Mouse (Mus musculus) Muller cell, postnatal 12 days (primary cell): ENCODE measurements at regions not wholly inside any gene's neighbourhood (a gene's known extent, or its start where the extent isn't known, plus 50 kb on each side); places are given as distances from the start of the nearest gene placed in this dataset.
"Not testable (repeated sequence)": the region's sequence is repeated elsewhere in the genome, so short reads cannot be mapped to it uniquely, and the experiment has no call there.

ENCODE experiments used
- DNase-seq: peaks from one replicate; pipeline ENCODE4 v3.0.0-alpha.2; 2015; ENCODE audit errors: inconsistent ontology term

DNA sequence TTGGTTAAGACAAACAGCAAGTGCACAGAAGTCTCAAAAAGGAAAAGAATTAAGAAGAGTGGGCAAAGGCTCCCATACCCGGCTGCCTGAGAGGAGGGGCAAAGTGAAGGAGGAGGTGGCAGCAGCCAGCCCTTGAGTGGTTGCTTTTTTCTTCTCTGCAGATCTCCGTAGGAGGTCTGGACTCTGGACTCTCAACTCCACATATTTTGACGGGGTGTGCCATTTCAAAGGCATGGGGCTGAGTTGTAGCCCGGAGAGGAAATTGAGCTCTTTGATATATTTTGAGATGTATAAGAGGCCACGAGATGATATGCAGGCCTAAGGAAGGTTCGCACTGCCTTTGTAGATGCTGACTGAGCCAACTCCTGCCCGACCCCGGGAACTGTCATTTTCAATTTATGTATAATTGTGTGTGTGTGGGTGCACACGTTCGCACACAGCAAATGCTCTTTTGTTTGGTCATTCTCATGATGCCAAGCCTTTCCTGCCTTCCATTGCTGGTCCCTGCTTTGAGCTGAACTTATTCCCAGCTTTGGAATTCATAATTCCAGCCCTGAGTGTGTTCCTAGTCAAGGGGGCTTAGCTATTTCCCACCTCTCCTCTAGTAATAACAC, 56.4 kb downstream of the Cxcr4 start:
- DNase-seq = peak; percentile 18

DNA sequence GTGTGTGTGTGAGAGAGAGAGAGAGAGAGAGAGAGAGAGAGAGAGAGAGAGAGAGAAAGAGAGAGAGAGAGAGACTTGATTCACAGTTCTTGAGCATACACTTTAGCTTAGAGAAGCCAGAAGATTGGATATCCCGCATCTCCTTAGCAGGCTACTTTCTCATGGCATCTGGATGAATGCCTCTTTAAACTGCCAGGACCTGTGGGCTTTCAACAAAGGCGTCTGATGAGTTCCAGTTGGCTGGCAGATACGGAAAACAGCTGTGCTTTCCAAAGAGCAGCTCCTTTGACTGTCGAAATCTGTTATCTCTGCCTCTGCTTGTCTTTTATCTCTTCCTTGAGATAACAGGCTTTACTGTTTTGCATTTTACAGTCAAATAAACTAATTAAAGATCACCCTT, 59.5 kb downstream of the Cxcr4 start:
- no peak for DNase-seq

DNA sequence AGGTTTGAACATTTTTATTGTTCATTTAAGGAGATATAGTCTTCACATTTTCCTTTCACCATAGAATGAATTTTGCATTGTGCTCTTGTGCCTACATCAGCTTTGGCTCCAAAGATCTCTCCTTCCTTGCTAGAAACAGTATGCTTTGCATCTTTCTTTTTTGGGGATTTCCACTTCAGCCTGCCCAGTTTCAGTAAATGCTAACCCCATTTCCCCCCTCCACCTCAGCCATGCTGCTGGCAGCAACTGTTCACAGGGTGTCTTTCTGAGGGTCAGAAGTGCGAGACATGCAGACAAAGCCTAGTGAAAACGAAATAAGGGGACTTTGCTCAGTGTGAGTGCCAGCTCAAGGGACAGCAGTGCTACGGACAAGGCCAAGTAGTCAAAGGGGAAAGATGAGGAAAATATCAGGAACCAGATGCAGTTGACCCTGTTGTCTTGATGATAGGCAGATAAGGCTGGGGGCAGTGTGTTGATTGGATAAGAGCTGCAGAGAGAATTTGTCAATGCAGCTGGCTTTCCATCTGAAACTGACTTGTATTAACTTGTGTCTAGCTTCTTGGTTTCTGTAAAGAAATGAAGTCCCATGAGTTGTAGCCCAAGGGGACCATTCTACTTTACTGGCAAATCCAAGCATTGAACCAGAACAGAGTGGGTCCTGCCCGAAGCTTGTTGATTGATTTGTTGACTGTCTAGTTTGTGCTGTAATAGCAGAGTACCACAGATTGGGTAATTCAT, 62.1 kb downstream of the Cxcr4 start:
- DNase-seq = no peak

DNA sequence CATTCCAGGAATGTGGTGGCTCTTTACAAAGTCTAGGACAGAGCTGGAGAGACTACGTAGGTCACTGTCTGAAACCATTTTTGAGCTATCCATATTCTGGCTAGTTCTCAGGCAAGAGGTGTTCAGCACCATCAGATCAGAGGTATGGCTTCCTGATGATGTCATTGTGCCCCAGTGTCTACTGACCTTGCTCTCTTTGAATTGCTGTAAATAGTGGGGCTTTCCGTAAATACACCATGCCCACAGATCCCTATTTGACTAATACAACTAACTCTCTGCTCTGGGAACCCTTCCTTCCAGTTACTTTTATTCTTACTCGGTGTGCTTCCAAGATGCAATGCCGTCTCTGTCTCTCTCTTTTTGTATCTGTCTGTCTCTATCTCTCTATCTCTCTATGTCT, 72.9 kb downstream of the Cxcr4 start:
- DNase-seq = no peak

DNA sequence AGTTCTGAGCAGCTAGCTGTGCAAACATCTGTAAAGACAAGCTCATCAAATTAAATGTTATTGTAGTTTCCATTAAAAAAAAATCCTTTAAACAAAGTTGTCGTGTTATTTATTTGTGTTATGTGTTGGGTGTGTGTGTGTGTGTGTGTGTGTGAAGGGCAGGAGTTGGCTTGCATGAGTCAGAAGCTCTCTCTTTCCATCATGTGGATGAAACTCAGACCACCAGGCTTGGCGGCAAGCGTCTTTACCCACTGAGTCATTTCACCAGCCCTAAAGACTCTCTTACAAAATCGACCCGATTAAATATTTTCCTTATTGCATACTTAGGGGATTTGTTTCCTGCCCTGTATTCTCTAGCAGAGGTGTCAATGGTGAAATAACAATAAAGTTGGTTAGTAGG, 73.6 kb downstream of the Cxcr4 start:
- DNase-seq = no peak

DNA sequence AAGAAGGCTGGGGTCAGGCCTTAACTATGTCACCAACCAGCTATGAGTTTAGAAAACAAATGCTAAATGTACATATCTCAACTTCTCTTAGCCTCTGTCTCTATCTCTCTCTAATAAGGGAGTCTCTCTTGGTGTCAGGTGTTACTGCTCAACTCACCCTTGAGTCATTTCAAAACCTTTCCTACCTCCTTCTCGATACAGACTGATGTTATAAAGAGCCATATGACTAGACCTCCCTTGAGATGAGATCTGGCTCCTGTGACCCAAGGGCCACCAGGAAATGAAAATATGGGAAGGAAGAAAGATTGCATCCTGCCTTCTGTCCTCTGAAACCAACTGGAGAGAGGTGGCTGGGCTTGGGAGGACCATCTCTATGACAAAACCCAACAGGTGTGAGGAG, 74.7 kb downstream of the Cxcr4 start:
- no peak for DNase-seq

DNA sequence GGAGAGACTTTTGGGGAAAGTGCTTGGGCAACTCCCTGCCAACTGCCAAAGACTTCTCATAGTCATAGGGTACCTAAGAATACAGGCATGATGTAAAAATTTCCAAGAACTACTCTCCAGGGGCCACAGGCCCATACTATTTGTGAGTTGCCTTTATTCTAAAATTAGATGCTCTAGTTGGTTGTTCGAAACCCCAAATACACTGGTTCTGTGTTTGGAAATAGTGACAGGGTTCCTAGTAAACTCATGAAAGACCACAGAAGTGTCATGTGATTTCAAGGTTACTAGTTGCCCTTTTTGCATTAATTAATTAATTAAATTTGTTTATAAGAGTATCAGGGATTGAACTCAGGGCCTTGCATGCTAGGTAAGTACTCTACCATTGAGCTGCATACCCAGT, 77.8 kb downstream of the Cxcr4 start:
- DNase-seq = no peak

DNA sequence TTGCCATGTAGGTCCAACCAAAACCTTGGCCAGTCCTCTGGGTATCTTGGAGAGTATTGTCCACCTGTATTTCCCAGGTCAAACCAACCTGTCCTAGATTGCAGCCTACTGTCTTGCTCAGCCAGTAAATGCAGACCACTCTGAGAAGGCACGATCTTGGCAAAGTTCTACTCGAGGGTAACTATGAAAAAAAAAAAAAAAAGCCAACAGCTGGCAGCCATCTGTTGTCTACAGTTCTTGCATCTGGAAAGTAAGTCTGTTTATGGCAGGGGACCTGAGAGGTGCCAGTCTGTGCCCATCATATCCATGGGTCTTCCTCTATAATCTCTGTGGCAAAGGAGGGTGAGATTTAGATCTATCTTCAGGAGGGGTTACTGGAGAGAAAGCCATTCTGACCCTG, 78.2 kb downstream of the Cxcr4 start:
- DNase-seq = no peak

DNA sequence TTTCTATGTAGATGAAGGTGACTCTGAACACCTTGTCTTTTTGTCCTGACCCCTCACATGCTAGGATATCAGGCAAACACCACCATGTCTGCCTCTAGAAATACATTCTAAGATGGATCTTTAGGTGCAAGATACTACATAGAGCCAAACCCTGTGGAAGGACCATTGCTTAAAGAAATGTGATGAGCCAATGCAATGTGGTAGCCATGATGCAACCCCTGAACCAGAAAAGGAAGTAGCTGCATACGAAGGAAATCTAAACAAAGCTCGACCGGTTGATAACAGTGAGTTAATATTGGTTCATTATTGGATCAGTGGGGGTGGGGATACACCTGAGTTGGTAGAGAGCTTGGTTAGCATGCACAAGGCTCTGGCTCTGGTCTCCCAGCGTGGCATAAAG, 78.9 kb downstream of the Cxcr4 start:
- DNase-seq = no peak

DNA sequence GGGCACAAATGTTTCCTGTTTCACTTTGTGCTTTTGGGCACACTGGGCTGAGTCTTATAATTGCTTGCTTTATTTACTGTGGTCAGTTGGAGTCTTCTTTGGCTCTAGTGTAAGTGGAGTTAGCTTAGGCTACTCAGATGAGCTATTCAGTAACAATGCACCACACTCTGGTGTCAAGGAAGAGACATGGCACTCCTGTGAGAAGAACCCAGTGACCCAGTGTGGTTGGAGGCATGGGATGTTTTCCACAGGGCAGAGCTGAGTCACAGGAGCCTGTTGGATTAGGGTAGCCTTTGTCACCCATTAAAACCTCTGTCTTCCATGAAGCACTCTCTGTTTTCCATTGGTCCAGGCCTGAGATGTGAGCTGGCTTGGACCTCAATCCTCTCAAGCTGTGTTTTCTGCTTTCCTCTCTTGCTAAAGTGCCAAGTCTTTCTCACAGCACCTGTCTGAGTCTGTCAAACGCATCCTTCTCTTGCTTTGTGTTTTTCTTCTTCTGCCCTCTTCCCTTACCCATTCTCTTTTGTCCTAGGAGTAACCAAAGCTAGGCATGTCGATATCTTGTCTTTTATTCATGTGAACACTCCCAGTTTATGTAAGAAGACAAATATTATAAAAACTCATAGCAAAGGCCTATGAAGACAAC, 83.2 kb downstream of the Cxcr4 start:
- peak; percentile 75 for DNase-seq

DNA sequence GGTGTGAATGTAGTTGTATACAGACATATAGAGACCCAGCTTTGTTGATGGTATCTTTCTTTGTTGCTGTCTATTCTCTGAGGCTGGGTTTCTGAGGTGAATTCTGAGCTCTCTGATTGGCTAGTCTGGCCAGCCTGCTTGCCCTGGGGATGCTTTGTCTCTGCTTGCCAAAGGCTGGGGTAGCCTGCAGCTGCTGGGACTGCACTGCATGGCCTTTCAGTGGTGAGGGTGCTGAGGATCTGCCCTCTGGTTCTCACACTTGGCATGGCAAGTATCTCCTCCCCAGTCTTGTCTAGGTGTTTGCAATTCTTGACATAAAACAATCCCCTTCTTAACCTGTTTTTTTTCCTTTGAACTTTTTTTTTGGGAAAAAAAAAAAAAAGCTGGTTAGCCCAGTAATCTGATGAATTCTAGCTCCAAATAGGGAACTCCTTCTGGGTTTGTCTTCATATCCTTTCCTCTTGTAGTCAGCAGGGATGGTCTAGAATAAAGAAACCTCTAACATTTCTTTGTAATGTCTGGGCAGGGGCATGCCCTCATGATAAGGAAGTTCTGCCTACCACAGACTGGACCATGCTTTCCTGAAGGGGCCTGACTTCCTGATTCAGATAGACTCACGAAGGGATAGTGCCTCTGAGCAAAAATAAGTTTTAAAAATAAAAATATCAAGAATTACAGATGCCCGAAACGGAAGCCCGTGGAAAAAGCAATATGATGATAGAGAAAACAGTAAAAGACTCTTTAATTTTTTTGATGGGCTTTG, 85.4 kb downstream of the Cxcr4 start:
- no peak for DNase-seq

DNA sequence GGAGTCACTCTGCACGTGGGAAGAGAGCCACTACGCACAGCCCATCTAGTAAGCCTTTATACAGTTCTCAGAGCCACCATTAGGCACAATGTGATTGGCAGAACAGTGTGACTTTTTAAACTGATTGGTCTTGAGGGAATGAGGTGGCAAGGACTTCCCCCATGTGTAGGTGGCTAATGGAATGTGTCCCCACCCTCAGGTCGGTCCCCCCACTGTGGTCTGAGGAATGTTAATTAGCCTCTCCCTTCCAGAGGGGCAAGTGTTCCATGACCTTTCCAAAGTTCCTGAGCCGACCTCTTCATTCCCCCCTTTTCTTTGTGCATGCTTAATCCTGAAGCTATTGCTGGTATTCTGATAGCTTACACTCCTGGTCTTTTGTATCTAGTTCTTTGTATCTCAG, 87.2 kb upstream of the Dars start:
- DNase-seq = no peak

DNA sequence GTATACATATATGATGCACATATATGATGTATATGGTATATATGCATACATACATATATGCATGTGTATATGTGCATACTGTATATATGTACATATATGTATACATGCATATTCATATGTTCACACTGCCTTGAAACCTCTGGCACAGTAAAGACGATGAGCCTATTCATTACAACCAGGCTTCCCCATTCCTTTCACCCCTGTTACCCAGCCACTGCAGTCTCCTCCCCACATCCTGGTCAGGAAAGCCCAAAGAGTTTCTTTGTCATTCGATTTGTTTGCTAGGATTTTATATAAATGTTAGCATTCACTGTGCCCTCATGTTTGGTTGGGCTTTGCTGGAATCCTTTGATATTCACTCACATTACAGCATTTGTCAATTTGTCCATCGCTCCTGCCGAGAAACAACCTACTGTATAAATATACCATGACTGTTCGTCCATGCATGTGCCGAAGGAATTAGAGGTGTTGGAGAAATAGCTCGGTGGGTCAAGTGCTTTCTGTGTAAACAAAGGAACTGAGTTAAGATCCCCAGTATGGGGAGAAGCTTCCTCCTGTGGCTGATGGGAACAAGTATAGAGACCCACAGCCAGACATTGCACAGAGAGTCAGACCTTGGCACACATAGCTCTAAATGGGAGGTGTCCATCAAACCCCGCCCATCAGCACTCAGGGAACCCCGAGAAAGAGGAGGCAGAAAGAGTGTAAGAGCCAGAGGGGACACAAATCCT, 81.0 kb upstream of the Dars start:
- no peak for DNase-seq

DNA sequence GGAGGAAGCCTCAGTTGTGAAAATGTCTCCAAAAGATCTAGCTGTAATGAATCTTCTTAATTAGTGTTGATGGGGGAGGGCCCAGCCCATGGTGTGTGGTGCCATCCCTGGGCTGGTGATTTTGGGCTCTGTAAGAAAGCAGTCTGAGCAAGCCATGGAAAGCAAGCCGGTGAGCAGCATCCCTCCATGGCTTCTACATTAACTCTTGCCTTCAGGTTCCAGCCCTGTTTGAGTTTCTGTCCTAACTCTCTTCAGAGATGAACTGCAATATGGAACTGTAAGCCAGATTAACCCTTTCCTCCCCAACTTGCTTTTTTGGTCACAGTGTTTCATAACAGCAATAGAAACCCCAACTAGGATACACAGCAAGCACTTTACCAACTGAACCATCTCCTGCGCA, 75.1 kb upstream of the Dars start:
- no peak for DNase-seq

DNA sequence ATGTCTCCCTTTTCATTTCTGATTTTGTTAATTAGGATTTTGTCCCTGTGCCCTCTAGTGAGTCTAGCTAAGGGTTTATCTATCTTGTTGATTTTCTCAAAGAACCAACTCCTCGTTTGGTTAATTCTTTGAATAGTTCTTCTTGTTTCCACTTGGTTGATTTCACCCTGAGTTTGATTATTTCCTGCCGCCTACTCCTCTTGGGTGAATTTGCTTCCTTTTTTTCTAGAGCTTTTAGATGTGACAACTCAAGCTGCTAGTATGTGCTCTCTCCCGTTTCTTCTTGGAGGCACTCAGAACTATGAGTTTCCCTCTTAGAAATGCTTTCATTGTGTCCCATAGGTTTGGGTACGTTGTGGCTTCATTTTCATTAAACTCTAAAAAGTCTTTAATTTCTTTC, 70.0 kb upstream of the Dars start:
- not testable (repeated sequence) for DNase-seq

DNA sequence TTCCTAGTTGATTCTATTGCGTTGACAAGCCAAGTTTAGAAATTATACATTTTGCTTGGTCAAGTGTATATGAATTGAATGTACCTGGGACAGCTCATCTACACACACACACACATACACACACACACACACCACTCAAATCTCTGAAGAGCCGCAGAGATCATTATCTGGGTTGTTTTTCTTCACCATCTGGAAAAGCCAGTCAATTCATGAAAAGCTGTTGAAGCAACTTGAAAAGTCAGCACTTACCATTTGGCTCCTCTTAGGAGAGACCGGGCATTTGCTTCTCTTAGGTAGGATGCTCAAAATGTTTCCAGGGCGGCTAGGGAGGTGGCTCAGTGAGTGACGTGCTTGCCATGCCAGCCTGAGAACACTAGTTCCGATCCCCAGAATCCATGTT, 61.2 kb upstream of the Dars start:
- no peak for DNase-seq

DNA sequence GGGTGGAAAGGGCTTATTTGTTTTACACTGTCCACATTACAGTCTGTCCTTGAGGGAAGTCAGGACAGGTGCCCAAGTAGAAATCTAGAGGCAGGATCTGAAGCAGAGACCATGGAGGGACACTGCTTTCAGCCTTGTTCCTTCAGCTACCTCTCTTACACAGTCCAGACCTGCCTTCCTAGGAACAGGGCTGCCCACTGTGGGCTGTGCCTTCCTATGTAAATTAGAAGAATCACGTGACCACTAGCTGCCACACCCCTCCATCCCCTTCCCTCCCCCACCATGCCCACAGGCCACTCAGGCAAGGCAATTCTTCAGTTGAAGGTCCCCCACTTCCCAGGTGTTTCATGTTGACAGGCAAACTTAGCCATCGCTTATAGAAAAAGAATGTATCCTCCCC, 60.5 kb upstream of the Dars start:
- no peak for DNase-seq

DNA sequence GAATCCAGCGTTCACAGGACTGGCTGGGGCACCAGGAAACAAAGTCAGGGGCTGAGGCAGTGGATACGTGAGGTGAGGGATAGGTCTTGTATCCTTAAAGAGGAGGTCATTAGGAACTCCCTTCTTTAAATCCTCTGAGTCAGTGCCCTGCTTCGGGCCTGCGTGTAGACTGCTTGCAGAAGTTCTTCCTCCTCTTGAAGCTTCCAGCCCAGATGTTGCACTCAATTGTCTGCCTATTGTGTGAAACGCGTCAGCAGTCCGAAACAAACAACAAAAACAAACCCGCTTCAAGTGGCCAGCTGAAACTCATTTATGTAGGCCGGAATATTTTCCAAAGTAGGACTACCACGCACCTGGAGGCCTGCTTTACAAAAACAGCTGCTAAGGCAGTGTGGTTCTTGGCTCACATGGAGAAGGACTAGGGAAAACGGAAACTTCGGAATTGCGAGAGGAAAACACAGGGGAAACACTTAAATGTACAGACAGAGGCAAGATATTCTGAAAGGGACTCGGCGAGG, 55.6 kb upstream of the Dars start:
- DNase-seq = no peak

DNA sequence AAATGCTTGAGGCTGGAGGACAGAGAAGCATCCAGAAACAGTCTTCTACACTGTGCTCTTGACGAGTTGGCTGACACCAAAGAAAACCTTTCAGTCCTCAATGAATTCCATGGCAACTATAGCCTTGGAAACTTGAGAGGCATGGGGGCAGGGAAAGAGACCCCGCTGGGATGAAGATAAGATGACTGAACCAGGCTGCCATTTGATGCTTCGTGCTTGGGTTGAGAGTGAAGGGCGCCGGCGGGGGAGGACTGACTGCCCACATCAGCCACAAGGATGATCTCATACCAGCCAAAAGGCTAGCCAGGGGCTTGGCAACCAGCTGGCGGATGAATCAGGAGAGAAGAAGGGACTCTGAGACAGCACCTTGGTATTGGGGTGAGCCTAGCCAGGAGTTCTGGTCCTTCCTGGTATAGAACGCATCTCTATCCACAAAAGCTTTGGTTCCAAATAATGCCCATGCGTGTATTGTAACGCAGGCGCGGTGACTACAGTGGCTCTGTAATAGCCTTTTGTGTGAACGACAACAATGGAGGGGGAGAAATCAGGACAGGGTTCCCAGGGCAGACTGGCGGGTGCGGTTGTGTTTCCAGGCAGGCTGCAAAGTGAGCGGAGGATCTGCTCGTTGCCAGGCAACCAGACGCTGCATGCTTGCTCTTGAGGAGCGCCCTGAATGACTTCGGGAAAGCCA, 55.0 kb upstream of the Dars start:
- DNase-seq = peak; percentile 94

DNA sequence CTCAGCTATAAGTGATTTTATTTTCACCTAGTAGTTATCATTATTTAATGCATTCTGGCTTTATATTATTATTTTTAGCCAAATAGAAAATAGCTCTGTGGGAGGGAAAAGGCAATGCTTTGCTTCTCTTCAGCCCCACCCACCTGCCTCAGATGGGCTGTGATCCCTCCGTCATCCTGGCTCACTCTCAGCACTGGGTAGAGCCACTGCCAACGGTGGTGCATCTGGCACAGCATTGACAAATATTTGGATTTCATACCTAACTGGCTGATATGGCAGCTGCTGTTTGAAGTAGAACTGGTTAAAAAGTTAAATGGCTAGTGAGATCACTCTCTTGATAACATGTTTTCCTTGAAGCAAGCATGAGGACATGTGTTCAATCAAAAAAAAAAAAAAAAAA, 53.6 kb upstream of the Dars start:
- no peak for DNase-seq

DNA sequence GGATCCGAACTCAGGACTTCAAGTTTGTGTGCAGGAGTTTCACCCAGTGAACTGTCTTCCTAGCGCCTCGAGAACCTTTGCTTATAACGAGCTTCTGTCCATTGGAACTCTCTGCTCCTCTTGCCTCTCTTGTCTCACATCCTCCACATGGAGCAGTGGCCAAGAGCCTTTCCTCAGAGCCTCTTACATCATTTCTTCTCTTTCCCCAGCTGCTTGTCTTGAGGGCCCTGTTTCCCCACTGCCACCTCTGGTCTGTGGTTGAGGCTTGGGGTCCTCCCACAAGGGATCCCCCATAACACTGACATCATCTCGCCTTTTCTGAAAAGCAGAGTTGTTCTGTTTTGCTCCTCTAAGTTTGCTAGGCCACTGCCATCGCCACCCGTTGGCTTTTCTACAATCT, 51.9 kb upstream of the Dars start:
- DNase-seq = no peak
